Mouse (Mus musculus) erythroblast, adult 5-6 weeks (primary cell): ENCODE data around the gene Il17re. TPM values are rescaled to one million over a fixed set of nuclear protein-coding genes. Genes with fewer than 3 reads are reported as not detected.

ENCODE experiments used
- ATAC-seq: replicated peaks from 2 replicates; pipeline ENCODE4 v1.8.0; 2016; ENCODE audit warnings: moderate number of reproducible peaks, mild to moderate bottlenecking, moderate TSS enrichment, inconsistent platforms; ENCODE audit not compliant: poor library complexity, low FRiP score, severe bottlenecking
- total RNA-seq, 2 experiments: library from RNA; stranded (forward) in 1 of 2; stranded (reverse) in 1 of 2; fragments of 150-400 nt in 1 of 2; fragments of 200-764, 138-1000 nt in 1 of 2; gene quantifications; 2 replicates each; pipeline versions ENCODE4 v1.2.3 to v1.2.4; 2015 to 2017; ENCODE audit warnings: low replicate concordance in 2 of 2

Gene Il17re
- total RNA-seq, 2 experiments from 2014 or later = 0.51 TPM; not detected in 1

- ATAC-seq = peak; percentile 32
Observed at GRCm38 (mm10) chr6:113482477-113483099, 24.3 kb downstream of the Il17re start.

GRCm38 (mm10) chr6:113483100-113483615 is 24.9 kb downstream of the Il17re start, which contains the start of gene Creld1:
Gene Creld1, plus strand, starts transcription at chr6:113483297.
- ATAC-seq = peak; percentile 93

GRCm38 (mm10) chr6:113483729-113484128 is 25.4 kb downstream of the Il17re start:
- ATAC-seq = 0 out of 2 replicates have a peak, but pooled peaks have one; percentile 8

- ATAC-seq = no peak
Observed at GRCm38 (mm10) chr6:113487125-113487576, 28.9 kb downstream of the Il17re start.

- ATAC-seq = no peak
Observed at GRCm38 (mm10) chr6:113489410-113489809, 31.1 kb downstream of the Il17re start.

- no peak for ATAC-seq
Observed at GRCm38 (mm10) chr6:113492101-113492864, 34.0 kb downstream of the Il17re start.

GRCm38 (mm10) chr6:113494258-113494788 is 36.0 kb downstream of the Il17re start:
- ATAC-seq = peak; percentile 71

GRCm38 (mm10) chr6:113495071-113495675 is 36.9 kb downstream of the Il17re start:
- ATAC-seq = no peak

- ATAC-seq = no peak
Observed at GRCm38 (mm10) chr6:113499346-113499745, 41.1 kb downstream of the Il17re start.

GRCm38 (mm10) chr6:113501388-113502084 is 43.3 kb downstream of the Il17re start, which contains the start of gene Prrt3:
Gene Prrt3, minus strand, starts transcription at chr6:113501931.
- ATAC-seq = no peak

- ATAC-seq = no peak
Observed at GRCm38 (mm10) chr6:113502801-113503200, 44.5 kb downstream of the Il17re start.

GRCm38 (mm10) chr6:113505689-113506088 is 47.4 kb downstream of the Il17re start:
- ATAC-seq = no peak

- no peak for ATAC-seq
Observed at GRCm38 (mm10) chr6:113507130-113507529, 48.8 kb downstream of the Il17re start.

- no peak for ATAC-seq
Observed at GRCm38 (mm10) chr6:113508272-113508946, 50.1 kb downstream of the Il17re start.

- ATAC-seq = no peak
Observed at GRCm38 (mm10) chr6:113508947-113509280, 50.6 kb downstream of the Il17re start.

GRCm38 (mm10) chr6:113513944-113514343 is 55.7 kb downstream of the Il17re start:
- no peak for ATAC-seq

- ATAC-seq = no peak
Observed at GRCm38 (mm10) chr6:113514600-113514999, 56.3 kb downstream of the Il17re start.

- ATAC-seq = no peak
Observed at GRCm38 (mm10) chr6:113517434-113518080, 59.3 kb downstream of the Il17re start.
